Mouse (Mus musculus): Measurements from ENCODE around the gene Hspa1a. TPM values are rescaled to one million over a fixed set of nuclear protein-coding genes. Genes with fewer than 3 reads are reported as not detected.
"Not testable (repeated sequence)": the region's sequence is repeated elsewhere in the genome, so short reads cannot be mapped to it uniquely, and the experiment has no call there.

Hspa1a gene
- polyA plus RNA-seq, 1 experiment from 2014 or later = 1.3 TPM

GRCm38 (mm10) chr17:34958734-34959129 is 13.2 kb downstream of the Hspa1a start:
- H3K9me3 ChIP-seq; DNase-seq (ENCODE audit: low spot score); H3K27ac ChIP-seq (replicated peaks); H3K36me3 ChIP-seq (replicated peaks): not testable (repeated sequence)
- Histone ChIP-seq H3K4me3 (peak overlapping the region; percentile 68), H3K27me3 (replicated peaks; ENCODE audit: low read depth, poor library complexity, severe bottlenecking) (peaks cover 70% of the 10 kb centered on the region), H3K4me1 (peaks cover 14% of the 10 kb centered on the region)
- WGBS = 2% methylated on average over 38 of the region's 47 CpGs

- H3K4me3 ChIP-seq; H3K27ac ChIP-seq (replicated peaks); H3K9me3 ChIP-seq; DNase-seq (ENCODE audit: low spot score); H3K36me3 ChIP-seq (replicated peaks): not testable (repeated sequence)
- Histone ChIP-seq H3K27me3 (replicated peaks; ENCODE audit: low read depth, poor library complexity, severe bottlenecking) (peaks cover 62% of the 10 kb centered on the region), H3K4me1 (peaks cover 14% of the 10 kb centered on the region)
- WGBS = 25% methylated on average over 35 of the region's 40 CpGs
Observed at GRCm38 (mm10) chr17:34957966-34958365, 14.0 kb downstream of the Hspa1a start.

GRCm38 (mm10) chr17:34957291-34957690 is 14.7 kb downstream of the Hspa1a start:
- DNase-seq (ENCODE audit: low spot score); H3K36me3 ChIP-seq (replicated peaks); H3K27ac ChIP-seq (replicated peaks); H3K4me3 ChIP-seq; H3K9me3 ChIP-seq: not testable (repeated sequence)
- WGBS = 23% methylated on average over 38 of the region's 40 CpGs
- Histone ChIP-seq H3K27me3 (replicated peaks; ENCODE audit: low read depth, poor library complexity, severe bottlenecking) (peaks cover 55% of the 10 kb centered on the region), H3K4me1 (peaks cover 14% of the 10 kb centered on the region)

GRCm38 (mm10) chr17:34956340-34956739 is 15.6 kb downstream of the Hspa1a start:
- 40% methylated on average over 1 of the region's 1 CpGs for WGBS
- Histone ChIP-seq H3K27ac (replicated peaks) (no peak overlapping the region), H3K27me3 (replicated peaks; ENCODE audit: low read depth, poor library complexity, severe bottlenecking) (peaks cover 46% of the 10 kb centered on the region), H3K4me1 (peaks cover 14% of the 10 kb centered on the region), H3K36me3 (replicated peaks) (peaks cover 4% of the 10 kb centered on the region), H3K4me3 (no peak overlapping the region), H3K9me3 (no peaks in the 10 kb centered on the region)
- DNase-seq (ENCODE audit: low spot score) = no peak

- Histone ChIP-seq H3K9me3 (no peaks in the 10 kb centered on the region), H3K4me1 (peaks cover 15% of the 10 kb centered on the region), H3K27me3 (replicated peaks; ENCODE audit: low read depth, poor library complexity, severe bottlenecking) (peaks cover 41% of the 10 kb centered on the region), H3K4me3 (no peak overlapping the region), H3K27ac (replicated peaks) (no peak overlapping the region), H3K36me3 (replicated peaks) (peaks cover 9% of the 10 kb centered on the region)
- no peak for DNase-seq (ENCODE audit: low spot score)
- WGBS = 83% methylated on average over 3 of the region's 3 CpGs
Observed at GRCm38 (mm10) chr17:34955884-34956283, 16.1 kb downstream of the Hspa1a start.

GRCm38 (mm10) chr17:34954831-34955230 is 17.1 kb downstream of the Hspa1a start:
- H3K9me3 ChIP-seq = no peaks in the 10 kb centered on the region
- H3K27ac ChIP-seq (replicated peaks) = no peak overlapping the region

GRCm38 (mm10) chr17:34953904-34954303 is 18.1 kb downstream of the Hspa1a start:
- no peak overlapping the region for H3K27ac ChIP-seq (replicated peaks)
- no peak overlapping the region for H3K4me3 ChIP-seq
- peaks cover 12% of the 10 kb centered on the region for H3K4me1 ChIP-seq
- 85% methylated on average over 4 of the region's 4 CpGs for WGBS
- no peaks in the 10 kb centered on the region for H3K9me3 ChIP-seq
- no peak for DNase-seq (ENCODE audit: low spot score)
- H3K27me3 ChIP-seq (replicated peaks; ENCODE audit: low read depth, poor library complexity, severe bottlenecking) = peaks cover 35% of the 10 kb centered on the region
- H3K36me3 ChIP-seq (replicated peaks) = peaks cover 26% of the 10 kb centered on the region

More at GRCm38 (mm10) chr17:34954831-34955230, 17.1 kb downstream of the Hspa1a start:
- WGBS = 52% methylated on average over 4 of the region's 4 CpGs
- peaks cover 17% of the 10 kb centered on the region for H3K4me1 ChIP-seq
- H3K27me3 ChIP-seq (replicated peaks; ENCODE audit: low read depth, poor library complexity, severe bottlenecking) = peaks cover 35% of the 10 kb centered on the region
- H3K36me3 ChIP-seq (replicated peaks) = peaks cover 19% of the 10 kb centered on the region
- no peak overlapping the region for H3K4me3 ChIP-seq
- DNase-seq (ENCODE audit: low spot score) = no peak

- H3K27me3 ChIP-seq (replicated peaks; ENCODE audit: low read depth, poor library complexity, severe bottlenecking) = peaks cover 35% of the 10 kb centered on the region
- no peak for DNase-seq (ENCODE audit: low spot score)
- H3K36me3 ChIP-seq (replicated peaks) = peaks cover 26% of the 10 kb centered on the region
- peak overlapping the region; percentile 98 for H3K27ac ChIP-seq (replicated peaks)
- peak overlapping the region; percentile 82 for H3K4me3 ChIP-seq
- WGBS = 86% methylated on average over 3 of the region's 3 CpGs
- peaks cover 12% of the 10 kb centered on the region for H3K4me1 ChIP-seq
- no peaks in the 10 kb centered on the region for H3K9me3 ChIP-seq
Observed at GRCm38 (mm10) chr17:34953258-34953657, 18.7 kb downstream of the Hspa1a start.

- peak overlapping the region; percentile 82 for H3K4me3 ChIP-seq
- under 1% methylated on average over 23 of the region's 23 CpGs for WGBS
- H3K27ac ChIP-seq (replicated peaks) = peak overlapping the region; percentile 98
- H3K4me1 ChIP-seq = peaks cover 12% of the 10 kb centered on the region
- H3K36me3 ChIP-seq (replicated peaks) = peaks cover 26% of the 10 kb centered on the region
- H3K27me3 ChIP-seq (replicated peaks; ENCODE audit: low read depth, poor library complexity, severe bottlenecking) = peaks cover 32% of the 10 kb centered on the region
- no peaks in the 10 kb centered on the region for H3K9me3 ChIP-seq
- DNase-seq (ENCODE audit: low spot score) = peak; percentile 87
Observed at GRCm38 (mm10) chr17:34952378-34953040, 19.4 kb downstream of the Hspa1a start.

- H3K4me3 ChIP-seq = peak overlapping the region; percentile 82
- peaks cover 26% of the 10 kb centered on the region for H3K36me3 ChIP-seq (replicated peaks)
- H3K4me1 ChIP-seq = peaks cover 12% of the 10 kb centered on the region
Observed at GRCm38 (mm10) chr17:34951636-34952377, 20.1 kb downstream of the Hspa1a start.

GRCm38 (mm10) chr17:34950514-34951455 is 21.2 kb downstream of the Hspa1a start:
- H3K27me3 ChIP-seq (replicated peaks; ENCODE audit: low read depth, poor library complexity, severe bottlenecking) = peaks cover 15% of the 10 kb centered on the region

More at GRCm38 (mm10) chr17:34951636-34952377, 20.1 kb downstream of the Hspa1a start:
- DNase-seq (ENCODE audit: low spot score) = no peak
- under 1% methylated on average over 29 of the region's 29 CpGs for WGBS
- Histone ChIP-seq H3K27ac (replicated peaks) (peak overlapping the region; percentile 98), H3K9me3 (no peaks in the 10 kb centered on the region), H3K27me3 (replicated peaks; ENCODE audit: low read depth, poor library complexity, severe bottlenecking) (peaks cover 25% of the 10 kb centered on the region)

GRCm38 (mm10) chr17:34949553-34949969 is 22.4 kb downstream of the Hspa1a start:
- Histone ChIP-seq H3K4me1 (peaks cover 9% of the 10 kb centered on the region), H3K27me3 (replicated peaks; ENCODE audit: low read depth, poor library complexity, severe bottlenecking) (peaks cover 3% of the 10 kb centered on the region; the same call in 1 of the 2 replicates), H3K9me3 (no peaks in the 10 kb centered on the region), H3K27ac (replicated peaks) (peak overlapping the region; percentile 98; the same call in 1 of the 2 replicates), H3K36me3 (replicated peaks) (peaks cover 26% of the 10 kb centered on the region), H3K4me3 (peak overlapping the region; percentile 82)
- peak; percentile 53 for DNase-seq (ENCODE audit: low spot score)
- 32% methylated on average over 4 of the region's 4 CpGs for WGBS

More at GRCm38 (mm10) chr17:34950514-34951455, 21.2 kb downstream of the Hspa1a start:
- H3K9me3 ChIP-seq = no peaks in the 10 kb centered on the region
- WGBS = 34% methylated on average over 10 of the region's 10 CpGs
- H3K36me3 ChIP-seq (replicated peaks) = peaks cover 26% of the 10 kb centered on the region
- peak overlapping the region; percentile 98 for H3K27ac ChIP-seq (replicated peaks)
- H3K4me3 ChIP-seq = peak overlapping the region; percentile 82
- peaks cover 12% of the 10 kb centered on the region for H3K4me1 ChIP-seq
- DNase-seq (ENCODE audit: low spot score) = peak; percentile 19
